Mouse (Mus musculus) kidney, adult 9 months (tissue): ENCODE measurements around the gene Ankrd13a.
"Not testable (repeated sequence)": the region's sequence is repeated elsewhere in the genome, so short reads cannot be mapped to it uniquely, and the experiment has no call there.

Source experiments
- DNase-seq: peaks from one replicate; pipeline ENCODE4 v3.0.0; 2022

The Ankrd13a gene

DNA sequence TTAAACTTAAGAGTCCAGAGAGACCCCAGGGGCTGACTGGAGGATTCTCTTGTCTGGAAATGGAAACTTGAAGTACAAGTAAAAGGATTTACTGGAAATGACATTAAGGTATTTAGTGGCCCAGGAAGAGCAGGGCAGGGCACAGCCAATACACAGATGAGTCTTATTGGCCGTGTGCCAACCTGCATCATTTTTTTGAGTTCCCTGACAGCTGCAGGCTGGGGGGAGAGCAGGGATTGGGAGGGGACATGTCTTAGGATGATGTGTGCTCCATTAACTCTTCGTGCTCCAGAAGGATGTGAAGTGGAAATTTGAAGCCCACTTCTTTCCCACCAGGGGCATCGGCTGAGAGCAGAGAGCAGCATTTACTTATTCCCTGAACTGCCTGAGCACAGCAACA lies 67.7 kb downstream of the Ankrd13a start:
- DNase-seq: not testable (repeated sequence)

DNA sequence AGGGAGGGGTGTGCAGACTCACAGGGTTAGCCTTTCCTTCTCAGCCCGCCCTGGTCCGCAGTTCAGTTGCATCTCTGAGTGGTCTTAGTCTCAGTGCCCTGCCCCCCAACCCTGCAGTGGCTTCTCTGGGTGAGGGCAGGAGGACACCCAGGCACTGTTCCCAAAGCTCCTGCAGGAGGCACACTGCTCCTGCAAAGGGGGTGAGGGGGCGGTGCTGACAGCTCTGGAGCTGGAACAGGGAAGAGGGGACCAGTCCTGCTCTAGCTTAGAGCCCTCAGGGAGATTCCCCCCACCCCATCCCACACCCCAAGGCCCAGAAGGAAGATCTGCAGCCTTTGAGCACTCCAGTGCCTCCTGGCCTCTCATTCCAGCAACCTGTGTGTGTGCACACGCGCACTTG lies 68.2 kb downstream of the Ankrd13a start:
- no peak for DNase-seq

DNA sequence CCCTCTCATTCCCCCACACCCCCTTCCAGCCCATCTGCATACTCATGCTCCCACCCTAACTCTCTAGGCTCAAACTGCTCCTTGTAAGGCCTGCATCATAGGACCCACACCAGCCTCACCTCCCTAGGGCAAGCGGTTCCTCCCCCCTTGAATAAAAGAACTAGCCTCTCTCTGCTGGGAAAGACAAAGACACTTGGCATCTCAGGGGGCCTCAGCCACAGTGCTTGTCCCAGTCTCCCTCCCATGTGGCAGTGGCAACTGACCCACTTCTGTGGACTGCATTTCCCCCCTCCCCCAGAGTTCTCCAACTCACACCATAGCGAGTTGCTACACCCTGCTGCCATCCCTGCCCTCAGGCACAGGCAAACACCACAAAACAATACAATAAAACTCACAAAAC lies 69.9 kb downstream of the Ankrd13a start:
- DNase-seq: not testable (repeated sequence)

DNA sequence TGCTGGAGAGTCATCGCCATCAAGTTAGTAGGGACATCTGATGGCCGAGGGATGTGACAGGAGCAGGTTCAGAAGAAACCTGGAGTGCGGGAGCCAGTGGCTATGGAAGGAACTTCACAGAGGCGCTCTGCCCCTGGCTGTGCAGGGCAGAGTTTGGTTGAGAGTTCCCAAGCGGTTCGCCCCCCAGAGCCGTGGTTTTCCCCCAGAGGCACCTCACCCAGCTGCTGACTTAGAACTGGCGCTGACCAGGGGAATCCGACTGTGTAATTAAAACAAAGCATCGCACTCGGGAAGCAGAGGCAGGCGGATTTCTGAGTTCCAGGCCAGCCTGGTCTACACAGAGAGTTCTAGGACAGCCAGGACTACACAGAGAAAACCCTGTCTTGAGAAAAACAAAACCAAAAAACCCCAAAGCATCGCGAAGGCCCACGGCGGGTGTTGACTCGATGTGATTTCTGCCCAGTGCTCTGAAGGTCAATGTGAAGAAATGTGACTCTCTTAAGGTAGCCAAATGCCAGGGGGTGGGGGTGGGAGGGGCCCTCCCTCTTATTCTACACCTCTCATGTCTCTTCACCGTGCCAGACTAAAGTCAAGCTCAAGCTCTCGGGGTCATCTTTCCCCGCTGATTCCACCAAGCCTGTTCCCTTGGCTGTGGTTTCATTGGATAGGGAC lies 77.2 kb downstream of the Ankrd13a start:
- no peak for DNase-seq

DNA sequence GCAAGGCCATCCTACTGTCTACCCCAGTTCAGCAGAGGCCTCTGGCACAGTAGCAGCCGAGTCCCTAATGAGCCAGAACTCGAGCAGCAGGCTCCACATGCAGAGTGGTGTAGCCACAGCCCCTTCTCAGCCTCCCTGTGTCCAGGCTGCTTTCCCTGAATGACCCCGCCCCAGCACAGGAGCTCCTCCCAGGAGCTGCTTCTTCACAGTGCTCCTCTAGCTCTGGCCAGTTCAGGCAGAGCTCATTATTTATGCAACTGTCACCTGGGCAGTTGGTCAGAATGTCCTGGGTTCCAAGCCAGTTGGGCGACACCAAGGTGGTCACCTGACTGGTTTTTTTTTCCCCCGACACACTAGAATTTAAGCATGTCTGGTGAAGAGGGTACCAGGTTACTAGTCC lies 78.9 kb downstream of the Ankrd13a start, which contains the start of gene 4930519G04Rik:
Gene 4930519G04Rik (plus strand): TSS at position 301 of the 400 bp plus-strand sequence.
- DNase-seq: not testable (repeated sequence)
